Mouse (Mus musculus): ENCODE measurements around the gene Tnk1. TPM values are rescaled to one million over a fixed set of nuclear protein-coding genes. Genes with fewer than 3 reads are reported as not detected.
A peak's percentile ranks its signal among the peaks of the same experiment; 100 is the strongest.

The Tnk1 gene
- total and polyA plus RNA-seq, 3 experiments, result 0.82 to 9.0 (median 0.95) TPM

GRCm38 (mm10) chr11:69807641-69808040 is 50.9 kb downstream of the Tnk1 start:
- no peak for TF ChIP-seq GATA1 (IDR thresholded peaks at IDR 0.05; ENCODE audit: borderline replicate concordance, low read length)
- no peak for TF ChIP-seq GATA2 (IDR thresholded peaks at IDR 0.05; ENCODE audit: borderline replicate concordance, low read depth, low read length)
- no peak for TF ChIP-seq TAL1 (conservative IDR thresholded peaks at IDR 0.05; ENCODE audit: low read depth, low read length)
- TF ChIP-seq CTCF (IDR thresholded peaks at IDR 0.05; ENCODE audit: low read depth, low read length), result no peak
- no peak for TF ChIP-seq POLR2AphosphoS5 (IDR thresholded peaks at IDR 0.05; ENCODE audit: insufficient replicate concordance, low read depth, low read length)
- Histone ChIP-seq H3K4me1 (ENCODE audit: insufficient read depth, low read depth, low read length) (peaks cover 16% of the 10 kb centered on the region), H3K9me3 (replicated peaks) (no peaks in the 10 kb centered on the region), H3K4me3 (ENCODE audit: low read depth, low read length) (no peak overlapping the region), H3K36me3 (replicated peaks) (no peaks in the 10 kb centered on the region), H3K27me3 (ENCODE audit: insufficient read depth, low read length) (peaks cover 60% of the 10 kb centered on the region)
- ATAC-seq (ENCODE audit: extremely low read depth, insufficient number of reproducible peaks, low FRiP score, poor library complexity, severe bottlenecking) (no peak), DNase-seq (ENCODE audit: low spot score) (no peak)

DNA sequence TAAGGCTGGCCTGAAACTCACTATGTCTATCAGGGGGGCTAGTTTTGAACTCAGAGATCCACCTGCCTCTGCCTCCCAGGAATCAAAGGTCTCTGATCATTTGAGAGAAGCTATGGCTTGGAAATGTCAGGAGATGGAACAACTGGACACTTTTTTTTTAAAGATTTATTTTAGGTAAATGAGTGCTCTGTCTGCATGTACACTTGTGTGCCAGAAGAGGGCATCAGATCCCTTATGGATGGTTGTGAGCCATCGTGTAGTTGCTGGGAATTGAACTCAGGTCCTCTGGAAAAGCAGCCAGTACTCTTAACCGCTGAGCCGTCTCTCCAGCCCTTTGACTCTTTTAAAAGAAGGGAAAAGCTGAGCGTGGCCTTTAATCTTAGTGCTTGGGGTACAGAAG is 52.2 kb downstream of the Tnk1 start:
- H3K9me3 ChIP-seq (replicated peaks), result no peaks in the 10 kb centered on the region
- peaks cover 28% of the 10 kb centered on the region for H3K4me1 ChIP-seq (ENCODE audit: insufficient read depth, low read depth, low read length)
- H3K4me3 ChIP-seq (ENCODE audit: low read depth, low read length), result no peak overlapping the region
- ATAC-seq (ENCODE audit: extremely low read depth, insufficient number of reproducible peaks, low FRiP score, poor library complexity, severe bottlenecking), result no peak
- H3K27me3 ChIP-seq (ENCODE audit: insufficient read depth, low read length), result peaks cover 68% of the 10 kb centered on the region
- DNase-seq (ENCODE audit: low spot score), result no peak
- H3K36me3 ChIP-seq (replicated peaks), result no peaks in the 10 kb centered on the region
- no peak for TF ChIP-seq GATA1 (IDR thresholded peaks at IDR 0.05; ENCODE audit: borderline replicate concordance, low read length)
- TF ChIP-seq CTCF (IDR thresholded peaks at IDR 0.05; ENCODE audit: low read depth, low read length), result no peak
- TF ChIP-seq TAL1 (conservative IDR thresholded peaks at IDR 0.05; ENCODE audit: low read depth, low read length), result no peak
- no peak for TF ChIP-seq GATA2 (IDR thresholded peaks at IDR 0.05; ENCODE audit: borderline replicate concordance, low read depth, low read length)
- TF ChIP-seq POLR2AphosphoS5 (IDR thresholded peaks at IDR 0.05; ENCODE audit: insufficient replicate concordance, low read depth, low read length), result no peak

GRCm38 (mm10) chr11:69804972-69805909 is 53.3 kb downstream of the Tnk1 start, which contains the start of gene Tmem102:
TSS of gene Tmem102 (minus strand) at chr11:69805624.
- no peak within 1 kb of the TSS for H3K4me3 ChIP-seq (ENCODE audit: low read depth, low read length)
- H3K4me1 ChIP-seq (ENCODE audit: insufficient read depth, low read depth, low read length), result peaks cover 40% of the 10 kb centered on the region
- TF ChIP-seq CTCF (IDR thresholded peaks at IDR 0.05; ENCODE audit: low read depth, low read length) (no peak), POLR2AphosphoS5 (IDR thresholded peaks at IDR 0.05; ENCODE audit: insufficient replicate concordance, low read depth, low read length) (no peak), GATA1 (IDR thresholded peaks at IDR 0.05; ENCODE audit: borderline replicate concordance, low read length) (no peak), TAL1 (conservative IDR thresholded peaks at IDR 0.05; ENCODE audit: low read depth, low read length) (no peak), GATA2 (IDR thresholded peaks at IDR 0.05; ENCODE audit: borderline replicate concordance, low read depth, low read length) (no peak)
- H3K9me3 ChIP-seq (replicated peaks), result no peaks in the 10 kb centered on the region
- peaks cover 69% of the 10 kb centered on the region for H3K27me3 ChIP-seq (ENCODE audit: insufficient read depth, low read length)
- no peak for DNase-seq (ENCODE audit: low spot score)
- no peaks in the 10 kb centered on the region for H3K36me3 ChIP-seq (replicated peaks)
- no peak for ATAC-seq (ENCODE audit: extremely low read depth, insufficient number of reproducible peaks, low FRiP score, poor library complexity, severe bottlenecking)

DNA sequence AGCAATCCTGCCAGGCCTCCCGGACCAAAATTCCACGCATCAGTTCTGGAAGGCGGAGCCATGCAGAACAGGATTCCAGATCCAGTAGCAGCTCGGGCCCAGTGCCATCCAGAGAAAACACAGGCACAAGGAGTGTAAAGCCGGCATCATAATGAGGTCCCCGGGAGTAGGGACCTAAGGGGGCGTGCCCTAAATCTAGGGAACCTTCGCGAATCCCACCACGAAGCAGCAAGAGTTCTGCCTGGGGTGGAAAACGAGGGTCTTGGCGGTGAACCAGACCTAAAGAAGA is 53.9 kb downstream of the Tnk1 start:
- Histone ChIP-seq H3K27me3 (ENCODE audit: insufficient read depth, low read length) (peaks cover 72% of the 10 kb centered on the region), H3K4me1 (ENCODE audit: insufficient read depth, low read depth, low read length) (peaks cover 46% of the 10 kb centered on the region), H3K4me3 (ENCODE audit: low read depth, low read length) (no peak overlapping the region)

DNA sequence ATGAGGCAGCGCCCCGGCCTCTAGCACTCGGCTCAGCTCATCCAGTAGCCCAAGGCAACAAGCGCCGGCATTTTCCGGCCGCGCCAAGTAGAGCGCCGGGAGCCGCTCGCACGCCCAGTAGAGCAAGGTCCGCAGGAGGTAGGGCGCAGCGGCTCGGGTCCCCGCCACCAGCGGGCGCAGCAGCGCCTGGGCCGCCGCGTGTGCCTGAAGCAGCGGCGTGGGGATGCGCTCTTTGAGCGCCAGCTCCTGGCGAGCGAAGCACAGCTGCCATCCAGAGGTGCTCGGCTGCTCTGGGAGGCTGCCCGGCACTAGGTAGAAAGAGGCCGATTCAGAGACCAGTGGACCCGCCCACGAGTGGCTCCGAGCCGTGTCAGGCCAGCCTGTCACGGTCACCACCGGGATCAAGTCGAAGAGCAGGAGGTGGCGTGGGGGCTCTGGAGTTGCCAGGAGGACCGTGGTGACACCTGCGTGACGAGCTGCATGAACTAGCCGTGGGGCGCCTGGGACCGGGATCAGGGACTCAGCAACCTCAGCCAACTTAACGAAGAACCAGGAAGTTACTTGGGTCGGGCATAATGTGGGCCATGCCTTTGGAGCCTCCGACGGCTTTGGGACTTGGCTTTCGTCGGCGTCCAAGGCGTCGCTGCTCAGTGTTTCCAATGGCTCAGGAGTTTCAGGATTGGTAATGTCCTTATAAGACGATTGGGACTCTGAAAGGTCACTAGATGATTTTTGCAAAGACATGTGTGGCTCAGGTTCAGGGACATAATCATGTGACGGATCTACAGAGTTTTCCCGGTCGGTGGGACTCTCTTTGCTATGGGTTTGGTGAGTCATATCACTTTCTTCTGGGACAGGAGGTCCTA is 54.5 kb downstream of the Tnk1 start:
- TF ChIP-seq TAL1 (conservative IDR thresholded peaks at IDR 0.05; ENCODE audit: low read depth, low read length) (no peak), GATA2 (IDR thresholded peaks at IDR 0.05; ENCODE audit: borderline replicate concordance, low read depth, low read length) (no peak), GATA1 (IDR thresholded peaks at IDR 0.05; ENCODE audit: borderline replicate concordance, low read length) (no peak), CTCF (IDR thresholded peaks at IDR 0.05; ENCODE audit: low read depth, low read length) (no peak), POLR2AphosphoS5 (IDR thresholded peaks at IDR 0.05; ENCODE audit: insufficient replicate concordance, low read depth, low read length) (no peak)
- Histone ChIP-seq H3K27me3 (ENCODE audit: insufficient read depth, low read length) (peaks cover 78% of the 10 kb centered on the region), H3K4me3 (ENCODE audit: low read depth, low read length) (peak overlapping the region; percentile 70; the same call in 1 of the 2 replicates), H3K9me3 (replicated peaks) (no peaks in the 10 kb centered on the region), H3K4me1 (ENCODE audit: insufficient read depth, low read depth, low read length) (peaks cover 52% of the 10 kb centered on the region), H3K36me3 (replicated peaks) (no peaks in the 10 kb centered on the region)
- DNase-seq (ENCODE audit: low spot score), result peak; percentile 85
- no peak for ATAC-seq (ENCODE audit: extremely low read depth, insufficient number of reproducible peaks, low FRiP score, poor library complexity, severe bottlenecking)

More for the DNA sequence above, 53.9 kb downstream of the Tnk1 start:
- Histone ChIP-seq H3K9me3 (replicated peaks) (no peaks in the 10 kb centered on the region), H3K36me3 (replicated peaks) (no peaks in the 10 kb centered on the region)
- DNase-seq (ENCODE audit: low spot score) (no peak), ATAC-seq (ENCODE audit: extremely low read depth, insufficient number of reproducible peaks, low FRiP score, poor library complexity, severe bottlenecking) (no peak)
- TF ChIP-seq POLR2AphosphoS5 (IDR thresholded peaks at IDR 0.05; ENCODE audit: insufficient replicate concordance, low read depth, low read length) (no peak), GATA1 (IDR thresholded peaks at IDR 0.05; ENCODE audit: borderline replicate concordance, low read length) (no peak), TAL1 (conservative IDR thresholded peaks at IDR 0.05; ENCODE audit: low read depth, low read length) (no peak)

- no peak for DNase-seq (ENCODE audit: low spot score)
- Histone ChIP-seq H3K9me3 (replicated peaks) (no peaks in the 10 kb centered on the region), H3K36me3 (replicated peaks) (peaks cover 2% of the 10 kb centered on the region), H3K4me3 (ENCODE audit: low read depth, low read length) (peak overlapping the region; percentile 70; the same call in 1 of the 2 replicates), H3K27me3 (ENCODE audit: insufficient read depth, low read length) (peaks cover 81% of the 10 kb centered on the region), H3K4me1 (ENCODE audit: insufficient read depth, low read depth, low read length) (peaks cover 55% of the 10 kb centered on the region)
- ATAC-seq (ENCODE audit: extremely low read depth, insufficient number of reproducible peaks, low FRiP score, poor library complexity, severe bottlenecking), result no peak
- no peak for TF ChIP-seq GATA1 (IDR thresholded peaks at IDR 0.05; ENCODE audit: borderline replicate concordance, low read length)
- TF ChIP-seq POLR2AphosphoS5 (IDR thresholded peaks at IDR 0.05; ENCODE audit: insufficient replicate concordance, low read depth, low read length), result no peak
- TF ChIP-seq TAL1 (conservative IDR thresholded peaks at IDR 0.05; ENCODE audit: low read depth, low read length), result no peak
- no peak for TF ChIP-seq GATA2 (IDR thresholded peaks at IDR 0.05; ENCODE audit: borderline replicate concordance, low read depth, low read length)
- TF ChIP-seq CTCF (IDR thresholded peaks at IDR 0.05; ENCODE audit: low read depth, low read length), result no peak
Observed at GRCm38 (mm10) chr11:69803328-69803727, 55.2 kb downstream of the Tnk1 start.

Data from G1E (cell line).